Mouse (Mus musculus): ENCODE data around the gene Rac2.

DNA sequence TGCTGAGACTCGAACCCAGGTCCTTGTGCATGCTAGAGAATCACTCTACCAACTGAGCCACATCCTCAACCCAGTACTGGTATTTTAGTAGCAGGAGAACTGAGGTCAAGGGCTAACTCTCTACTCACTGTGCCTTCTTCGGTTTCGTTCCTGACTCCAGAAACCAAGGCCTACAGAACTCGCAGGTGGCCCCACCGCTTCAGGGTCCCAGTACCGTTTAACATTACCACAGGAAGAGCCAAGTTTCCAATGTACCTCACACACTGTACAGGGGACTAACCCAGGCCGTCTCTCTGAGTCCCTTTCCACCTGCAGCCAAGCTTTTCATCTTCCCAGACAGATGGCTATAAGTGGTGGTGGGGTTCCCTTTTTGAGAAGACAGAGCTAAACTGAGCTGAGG, 12.8 kb upstream of the Rac2 start:
- TF ChIP-seq CTCF (conservative IDR thresholded peaks at IDR 0.05 in 1 of 2, IDR thresholded peaks at IDR 0.05 in 1 of 2; ENCODE audit: low read depth in 2 of 2, low read length in 2 of 2) (no peak), NRF1 (IDR thresholded peaks at IDR 0.05; ENCODE audit: low read depth, low read length) (no peak)

Data from CH12.LX (cell line).